Comparison of ENCODE assay signal across 8 mouse cellular contexts in genomic region chr4:140469760-140470452, GRCm38 (mm10).
A peak's percentile ranks its signal among the peaks of the same experiment; 100 is the strongest.
DNase-seq lines count a peak whose midpoint lies in the region; ATAC-seq lines count a peak whose summit lies in the region.

No protein-coding gene starts in this region.

- ATAC-seq in frontal cortex, adult (ENCODE audit: low TSS enrichment), result peak; percentile 65; the same call in 1 of the 2 replicates

- DNase-seq in adrenal gland, adult 2 months, result peak; percentile 29
- DNase-seq in adrenal gland, postnatal 4 days (ENCODE audit: low spot score in 2 of 2), result no peak
- peak; percentile 8 for DNase-seq in lung, postnatal 10 days
- DNase-seq in lung, postnatal 25 days (ENCODE audit: low spot score), result no peak
- DNase-seq in right cerebral cortex, postnatal 14 days, result peak; percentile 75
- DNase-seq in spleen, adult 12 weeks (ENCODE audit: low spot score), result no peak
- DNase-seq in ovary, postnatal 36 days (ENCODE audit: low spot score), result no peak

Comparison
In these comparisons a context has a peak if more than half of its experiments do, and no peak if none do; other contexts are left out.
1. DNase-seq: peak in adrenal gland, adult 2 months (single experiment), lung, postnatal 10 days (single experiment) and right cerebral cortex, postnatal 14 days (single experiment); none in adrenal gland, postnatal 4 days (0 of 2), lung, postnatal 25 days (single experiment), spleen, adult 12 weeks (single experiment) and ovary, postnatal 36 days (single experiment).